Mouse (Mus musculus): ENCODE data around the gene Abhd14a. TPM values are rescaled to one million over a fixed set of nuclear protein-coding genes. Genes with fewer than 3 reads are reported as not detected.

Gene Abhd14a
- polyA plus RNA-seq, 1 experiment from 2014 or later, result 49.5 TPM

DNA sequence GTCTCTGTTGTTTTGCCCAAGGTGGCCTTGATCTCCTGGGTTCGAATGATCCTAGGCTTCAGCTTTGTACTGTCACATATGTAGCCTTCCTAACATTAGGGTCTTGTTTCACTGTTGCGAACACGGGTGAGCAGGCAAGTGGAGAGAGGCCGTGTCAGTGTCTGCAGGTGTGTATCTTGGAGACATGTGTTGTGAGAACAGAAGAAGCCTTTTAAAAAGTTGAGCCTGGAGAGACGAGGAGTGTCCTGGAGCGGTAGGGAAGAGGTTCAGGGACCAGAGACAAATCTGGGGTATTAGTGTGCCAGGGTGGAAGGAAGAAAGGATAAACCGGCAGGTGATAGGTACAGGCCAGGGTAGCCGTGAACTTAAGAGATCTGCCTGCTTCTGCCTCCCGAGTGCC is 30.6 kb upstream of the Abhd14a start:
- no peaks in the 10 kb centered on the region for H3K9me3 ChIP-seq (replicated peaks; ENCODE audit: control insufficient read depth, low read length)
- 75% methylated on average over 9 of the region's 9 CpGs for WGBS

GRCm38 (mm10) chr9:106477649-106478048 is 30.2 kb upstream of the Abhd14a start:
- peak overlapping the region; percentile 72 for H3K9ac ChIP-seq (ENCODE audit: low read length)
- H3K27ac ChIP-seq (ENCODE audit: low read length), result no peak overlapping the region
- peak overlapping the region; percentile 77 for H3K4me3 ChIP-seq (replicated peaks; ENCODE audit: low read length)
- no peaks in the 10 kb centered on the region for H3K27me3 ChIP-seq (ENCODE audit: control insufficient read depth, insufficient read depth, low read length)
- no peak for ATAC-seq (ENCODE audit: insufficient read depth, low FRiP score)
- no peaks in the 10 kb centered on the region for H3K9me3 ChIP-seq (replicated peaks; ENCODE audit: control insufficient read depth, low read length)
- H3K4me1 ChIP-seq (ENCODE audit: control insufficient read depth, insufficient read depth, low read length), result peaks cover 36% of the 10 kb centered on the region
- peak overlapping the region; percentile 97 for H3K4me2 ChIP-seq (ENCODE audit: low read depth, low read length)
- peaks cover 7% of the 10 kb centered on the region; the same call in 1 of the 2 replicates for H3K36me3 ChIP-seq (ENCODE audit: control insufficient read depth, insufficient read depth, low read length)
- WGBS, result 1% methylated on average over 16 of the region's 16 CpGs

More for the DNA sequence above, 30.6 kb upstream of the Abhd14a start:
- H3K27ac ChIP-seq (ENCODE audit: low read length), result no peak overlapping the region
- H3K9ac ChIP-seq (ENCODE audit: low read length), result peak overlapping the region; percentile 72
- no peak for ATAC-seq (ENCODE audit: insufficient read depth, low FRiP score)
- peak overlapping the region; percentile 77 for H3K4me3 ChIP-seq (replicated peaks; ENCODE audit: low read length)
- H3K4me2 ChIP-seq (ENCODE audit: low read depth, low read length), result peak overlapping the region; percentile 97
- peaks cover 7% of the 10 kb centered on the region; the same call in 1 of the 2 replicates for H3K36me3 ChIP-seq (ENCODE audit: control insufficient read depth, insufficient read depth, low read length)
- no peaks in the 10 kb centered on the region for H3K27me3 ChIP-seq (ENCODE audit: control insufficient read depth, insufficient read depth, low read length)
- peaks cover 36% of the 10 kb centered on the region for H3K4me1 ChIP-seq (ENCODE audit: control insufficient read depth, insufficient read depth, low read length)

- Histone ChIP-seq H3K4me1 (ENCODE audit: control insufficient read depth, insufficient read depth, low read length) (peaks cover 36% of the 10 kb centered on the region), H3K4me3 (replicated peaks; ENCODE audit: low read length) (peak within 1 kb of the TSS; percentile 77), H3K27ac (ENCODE audit: low read length) (peak within 1 kb of the TSS; percentile 82), H3K9me3 (replicated peaks; ENCODE audit: control insufficient read depth, low read length) (no peaks in the 10 kb centered on the region), H3K9ac (ENCODE audit: low read length) (peak within 1 kb of the TSS; percentile 72), H3K27me3 (ENCODE audit: control insufficient read depth, insufficient read depth, low read length) (no peaks in the 10 kb centered on the region), H3K4me2 (ENCODE audit: low read depth, low read length) (peak within 1 kb of the TSS; percentile 97), H3K36me3 (ENCODE audit: control insufficient read depth, insufficient read depth, low read length) (peaks cover 7% of the 10 kb centered on the region; the same call in 1 of the 2 replicates)
- peak; percentile 97 for ATAC-seq (ENCODE audit: insufficient read depth, low FRiP score)
- WGBS, result under 1% methylated on average over 41 of the region's 41 CpGs
These were observed 29.5 kb upstream of the Abhd14a start, which contains the start of gene Parp3 for GRCm38 (mm10) chr9:106476924-106477484. Gene Parp3, minus strand, starts transcription at chr9:106476949.

- Histone ChIP-seq H3K9me3 (replicated peaks; ENCODE audit: control insufficient read depth, low read length) (no peaks in the 10 kb centered on the region), H3K4me2 (ENCODE audit: low read depth, low read length) (peak overlapping the region; percentile 56), H3K36me3 (ENCODE audit: control insufficient read depth, insufficient read depth, low read length) (peaks cover 7% of the 10 kb centered on the region; the same call in 1 of the 2 replicates), H3K9ac (ENCODE audit: low read length) (peak overlapping the region; percentile 62), H3K27ac (ENCODE audit: low read length) (peak overlapping the region; percentile 82), H3K4me1 (ENCODE audit: control insufficient read depth, insufficient read depth, low read length) (peaks cover 40% of the 10 kb centered on the region), H3K27me3 (ENCODE audit: control insufficient read depth, insufficient read depth, low read length) (no peaks in the 10 kb centered on the region), H3K4me3 (replicated peaks; ENCODE audit: low read length) (peak overlapping the region; percentile 77)
- ATAC-seq (ENCODE audit: insufficient read depth, low FRiP score), result peak; percentile 54
- WGBS, result 16% methylated on average over 16 of the region's 16 CpGs
These were observed 28.8 kb upstream of the Abhd14a start for GRCm38 (mm10) chr9:106476002-106476923.

DNA sequence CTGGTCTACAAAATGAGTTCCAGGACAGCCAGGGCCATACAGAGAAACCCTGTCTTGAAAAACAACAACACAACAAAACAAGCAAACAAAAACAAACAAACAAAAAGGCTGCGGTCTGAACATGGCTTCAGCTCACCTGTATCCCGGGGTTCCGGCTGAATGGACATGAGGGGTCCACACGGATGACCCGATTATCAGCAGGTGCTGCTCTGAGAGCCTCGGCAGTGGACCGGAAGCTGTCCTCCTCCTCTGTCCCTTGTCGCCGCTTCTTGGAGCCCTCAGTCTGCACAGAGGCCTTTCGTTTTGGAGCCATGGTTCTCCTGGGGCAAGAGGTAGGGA is 28.2 kb upstream of the Abhd14a start, which contains the start of gene Rrp9:
Gene Rrp9 (plus strand): TSS at position 301 of the 339 bp plus-strand sequence.
- Histone ChIP-seq H3K4me2 (ENCODE audit: low read depth, low read length) (peak within 1 kb of the TSS; percentile 56), H3K36me3 (ENCODE audit: control insufficient read depth, insufficient read depth, low read length) (peaks cover 4% of the 10 kb centered on the region; the same call in 1 of the 2 replicates), H3K27ac (ENCODE audit: low read length) (peak within 1 kb of the TSS; percentile 82), H3K4me3 (replicated peaks; ENCODE audit: low read length) (peak within 1 kb of the TSS; percentile 77), H3K4me1 (ENCODE audit: control insufficient read depth, insufficient read depth, low read length) (peaks cover 40% of the 10 kb centered on the region), H3K9ac (ENCODE audit: low read length) (peak within 1 kb of the TSS; percentile 62), H3K9me3 (replicated peaks; ENCODE audit: control insufficient read depth, low read length) (no peaks in the 10 kb centered on the region), H3K27me3 (ENCODE audit: control insufficient read depth, insufficient read depth, low read length) (no peaks in the 10 kb centered on the region)
- 87% methylated on average over 10 of the region's 10 CpGs for WGBS
- ATAC-seq (ENCODE audit: insufficient read depth, low FRiP score), result no peak

GRCm38 (mm10) chr9:106475046-106475445 is 27.6 kb upstream of the Abhd14a start:
- WGBS, result 60% methylated on average over 7 of the region's 7 CpGs
- Histone ChIP-seq H3K9ac (ENCODE audit: low read length) (peak overlapping the region; percentile 55; the same call in 1 of the 2 replicates), H3K36me3 (ENCODE audit: control insufficient read depth, insufficient read depth, low read length) (no peaks in the 10 kb centered on the region), H3K27me3 (ENCODE audit: control insufficient read depth, insufficient read depth, low read length) (no peaks in the 10 kb centered on the region), H3K9me3 (replicated peaks; ENCODE audit: control insufficient read depth, low read length) (no peaks in the 10 kb centered on the region), H3K4me2 (ENCODE audit: low read depth, low read length) (peak overlapping the region; percentile 56; the same call in 1 of the 2 replicates), H3K4me3 (replicated peaks; ENCODE audit: low read length) (no peak overlapping the region), H3K27ac (ENCODE audit: low read length) (no peak overlapping the region), H3K4me1 (ENCODE audit: control insufficient read depth, insufficient read depth, low read length) (peaks cover 40% of the 10 kb centered on the region)
- no peak for ATAC-seq (ENCODE audit: insufficient read depth, low FRiP score)

DNA sequence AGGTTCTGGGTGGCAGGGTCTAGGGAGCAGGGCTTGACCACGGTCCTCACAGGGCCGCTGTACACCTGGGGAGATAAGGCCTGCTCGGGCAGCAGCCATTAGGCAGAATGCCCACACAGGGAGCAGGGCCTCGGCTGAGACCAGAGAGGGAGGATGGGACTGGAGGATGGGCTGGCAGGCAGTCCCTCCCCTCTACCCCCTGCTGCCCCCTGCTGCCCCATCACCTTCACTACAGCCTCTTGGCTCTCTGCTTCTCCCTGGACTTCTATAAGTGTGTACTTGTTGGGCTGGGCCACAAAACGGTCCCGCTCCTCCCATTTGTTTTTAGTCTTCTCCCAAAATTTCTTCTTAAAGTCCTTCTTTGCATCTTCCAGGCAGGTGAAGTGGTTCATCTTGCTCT is 27.0 kb upstream of the Abhd14a start:
- H3K27me3 ChIP-seq (ENCODE audit: control insufficient read depth, insufficient read depth, low read length), result no peaks in the 10 kb centered on the region
- H3K4me1 ChIP-seq (ENCODE audit: control insufficient read depth, insufficient read depth, low read length), result peaks cover 40% of the 10 kb centered on the region
- no peaks in the 10 kb centered on the region for H3K36me3 ChIP-seq (ENCODE audit: control insufficient read depth, insufficient read depth, low read length)
- no peak for ATAC-seq (ENCODE audit: insufficient read depth, low FRiP score)
- H3K4me3 ChIP-seq (replicated peaks; ENCODE audit: low read length), result no peak overlapping the region
- peak overlapping the region; percentile 55 for H3K9ac ChIP-seq (ENCODE audit: low read length)
- no peak overlapping the region for H3K27ac ChIP-seq (ENCODE audit: low read length)
- H3K4me2 ChIP-seq (ENCODE audit: low read depth, low read length), result 0 out of 2 replicates have a peak overlapping the region, but pooled peaks have one; percentile 5
- 5% methylated on average over 6 of the region's 6 CpGs for WGBS
- no peaks in the 10 kb centered on the region for H3K9me3 ChIP-seq (replicated peaks; ENCODE audit: control insufficient read depth, low read length)

- Histone ChIP-seq H3K36me3 (ENCODE audit: control insufficient read depth, insufficient read depth, low read length) (no peaks in the 10 kb centered on the region), H3K4me3 (replicated peaks; ENCODE audit: low read length) (no peak overlapping the region), H3K27ac (ENCODE audit: low read length) (no peak overlapping the region), H3K27me3 (ENCODE audit: control insufficient read depth, insufficient read depth, low read length) (no peaks in the 10 kb centered on the region), H3K4me2 (ENCODE audit: low read depth, low read length) (no peak overlapping the region), H3K9ac (ENCODE audit: low read length) (no peak overlapping the region; the same call in 1 of the 2 replicates), H3K9me3 (replicated peaks; ENCODE audit: control insufficient read depth, low read length) (no peaks in the 10 kb centered on the region), H3K4me1 (ENCODE audit: control insufficient read depth, insufficient read depth, low read length) (peaks cover 40% of the 10 kb centered on the region)
- no peak for ATAC-seq (ENCODE audit: insufficient read depth, low FRiP score)
- WGBS, result 67% methylated on average over 5 of the region's 5 CpGs
These were observed 26.3 kb upstream of the Abhd14a start for GRCm38 (mm10) chr9:106473753-106474105.
